Mouse (Mus musculus) hindbrain, postnatal 0 days (tissue): ENCODE data around the gene Rin1. TPM values are rescaled to one million over a fixed set of nuclear protein-coding genes. Genes with fewer than 3 reads are reported as not detected.
"Not testable (repeated sequence)": the region's sequence is repeated elsewhere in the genome, so short reads cannot be mapped to it uniquely, and the experiment has no call there.

Experiments used
- ATAC-seq: fragments of 200-750 bp; cut with Nextera tagmentation; 2 replicates; pipeline ENCODE4 v1.8.0; 2017; ENCODE audit warnings: mild to moderate bottlenecking, moderate TSS enrichment, moderate library complexity
- DNase-seq: peaks from one replicate; pipeline ENCODE4 v3.0.0-alpha.2; 2015; ENCODE audit warnings: low spot score
- H3K27ac ChIP-seq: fragments of 300-500 bp; sonication (generic); 2 replicates; pipeline ENCODE4 v1.5.1; 2014; ENCODE audit warnings: mild to moderate bottlenecking
- H3K27me3 ChIP-seq: fragments of 300-500 bp; sonication (generic); 2 replicates; pipeline ENCODE4 v1.6.1; 2014; ENCODE audit warnings: low read length, mixed read lengths; ENCODE audit not compliant: insufficient read depth
- H3K36me3 ChIP-seq: fragments of 300-500 bp; sonication (generic); 2 replicates; pipeline ENCODE4 v1.6.1; 2014; ENCODE audit warnings: low read length, mixed read lengths; ENCODE audit not compliant: insufficient read depth
- H3K4me1 ChIP-seq: fragments of 300-500 bp; sonication (generic); 2 replicates; pipeline ENCODE4 v1.6.1; 2014; ENCODE audit warnings: antibody characterized with exemption, low read length, mixed read lengths; ENCODE audit not compliant: insufficient read depth
- H3K4me2 ChIP-seq: fragments of 300-500 bp; sonication (generic); 2 replicates; pipeline ENCODE4 v1.6.1; 2014; ENCODE audit warnings: low read depth, mild to moderate bottlenecking, low read length, moderate library complexity, mixed read lengths
- H3K4me3 ChIP-seq: fragments of 300-500 bp; sonication (generic); 2 replicates; pipeline ENCODE4 v1.5.1; 2014; ENCODE audit warnings: low read length
- H3K9ac ChIP-seq: fragments of 300-500 bp; sonication (generic); replicated peaks from 2 replicates; pipeline ENCODE4 v1.6.1; 2014; ENCODE audit warnings: mild to moderate bottlenecking, low read length, moderate library complexity, mixed read lengths
- H3K9me3 ChIP-seq: fragments of 300-500 bp; sonication (generic); 2 replicates; pipeline ENCODE4 v1.6.1; 2016; ENCODE audit warnings: low read length, mixed read lengths
- CTCF ChIP-seq: IDR thresholded peaks from 2 replicates; pipeline ENCODE4 v1.5.1; 2016; ENCODE audit warnings: antibody characterized with exemption, control low read depth, low read depth
- WGBS: fragments of 180-500 bp; shearing (Covaris S2); extraction: QIAGEN DNeasy Blood & Tissue Kit; methylation state at CpG from one replicate; pipeline ENCODE4 v1.1.7; 2014; 5-methylcytosine and 5-hydroxymethylcytosine counted together
- polyA plus RNA-seq: library from polyadenylated mRNA; unstranded; fragments of >200 nt; fragmentation: Nextera tagmentation; extraction: Ambion mirVana; gene quantifications from 2 replicates; pipeline ENCODE4 v1.2.1, GENCODE M21; 2015
- total RNA-seq: library from RNA; depleted of rRNA; stranded (reverse); fragments of >200 nt; gene quantifications from 2 replicates; pipeline ENCODE4 v1.2.3, GENCODE M21; 2014; rRNA removed

Rin1 gene
- total RNA-seq (0.93 and 2.0 TPM in 2 replicates), polyA plus RNA-seq (0.72 and 0.86 TPM in 2 replicates)

GRCm38 (mm10) chr19:5050047-5050905 is at the start of gene Rin1:
TSS of gene Rin1 (plus strand) at chr19:5050481.
- peak within 1 kb of the TSS; percentile 29; the same call in 1 of the 2 replicates for H3K4me2 ChIP-seq
- H3K36me3 ChIP-seq, result peaks cover 28% of the 10 kb centered on the region; the same call in 1 of the 2 replicates
- TF ChIP-seq CTCF, result peak; percentile 67
- WGBS, result 19% methylated on average over 14 of the region's 14 CpGs
- H3K9me3 ChIP-seq, result no peaks in the 10 kb centered on the region
- DNase-seq (peak; percentile 77), ATAC-seq (peak; percentile 62)
- H3K27ac ChIP-seq, result no peak within 1 kb of the TSS
- no peak within 1 kb of the TSS for H3K9ac ChIP-seq
- H3K4me1 ChIP-seq, result peaks cover 5% of the 10 kb centered on the region
- H3K27me3 ChIP-seq, result peaks cover 5% of the 10 kb centered on the region; the same call in 1 of the 2 replicates
- H3K4me3 ChIP-seq, result no peak within 1 kb of the TSS

DNA sequence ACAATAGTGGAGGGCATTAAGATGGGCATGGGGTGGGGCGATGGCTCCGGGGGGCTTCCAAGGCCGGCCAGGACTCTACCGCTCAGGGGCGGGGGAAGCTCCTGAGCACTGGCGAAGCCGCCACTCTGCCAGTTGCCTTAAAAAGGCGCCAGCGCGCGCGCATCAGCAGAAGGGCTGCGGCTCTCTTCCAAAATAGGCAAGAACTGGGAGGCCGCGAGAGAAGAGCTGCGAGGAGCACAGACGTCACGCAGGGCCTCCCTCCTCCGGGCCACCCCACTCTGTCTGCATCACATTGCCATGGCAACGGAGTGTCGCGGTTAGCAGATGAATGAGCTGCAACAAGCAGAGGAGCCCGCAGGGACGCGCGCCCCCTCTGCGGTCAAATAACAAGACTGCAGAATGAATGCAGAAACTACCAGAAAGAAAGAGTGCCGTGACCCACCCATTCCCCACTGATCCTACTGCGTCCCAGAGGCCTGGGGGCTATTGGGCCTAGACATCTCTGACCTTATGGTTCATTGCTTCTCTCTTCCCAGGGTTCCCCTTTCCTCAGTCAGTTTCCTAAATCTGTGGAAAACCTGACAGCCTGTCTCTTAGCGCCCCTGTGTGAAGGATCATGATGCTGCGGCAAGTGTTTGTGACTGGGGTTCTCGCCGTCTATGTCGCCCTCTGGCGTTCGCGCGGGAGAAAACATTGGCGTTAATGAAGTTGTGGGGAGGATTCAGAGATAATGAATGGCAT is 48.4 kb upstream of the Rin1 start:
- Histone ChIP-seq H3K36me3 (no peaks in the 10 kb centered on the region), H3K9me3 (no peaks in the 10 kb centered on the region), H3K4me3 (peak overlapping the region; percentile 26), H3K4me1 (peaks cover 16% of the 10 kb centered on the region; the same call in 1 of the 2 replicates), H3K27me3 (no peaks in the 10 kb centered on the region), H3K4me2 (peak overlapping the region; percentile 55), H3K9ac (peak overlapping the region; percentile 25), H3K27ac (peak overlapping the region; percentile 71)
- TF ChIP-seq CTCF, result peak; percentile 91
- WGBS, result under 1% methylated on average over 38 of the region's 39 CpGs
- ATAC-seq, result peak; percentile 99
- DNase-seq, result peak; percentile 97

- H3K4me2 ChIP-seq, ATAC-seq, H3K4me3 ChIP-seq, H3K36me3 ChIP-seq, H3K27me3 ChIP-seq, H3K9me3 ChIP-seq, H3K4me1 ChIP-seq, H3K9ac ChIP-seq, H3K27ac ChIP-seq: not testable (repeated sequence)
- WGBS, result 67% methylated on average over 2 of the region's 2 CpGs
- DNase-seq, result peak; percentile 32
- peak; percentile 35 for TF ChIP-seq CTCF
Observed at GRCm38 (mm10) chr19:5003644-5004043, 46.6 kb upstream of the Rin1 start.

DNA sequence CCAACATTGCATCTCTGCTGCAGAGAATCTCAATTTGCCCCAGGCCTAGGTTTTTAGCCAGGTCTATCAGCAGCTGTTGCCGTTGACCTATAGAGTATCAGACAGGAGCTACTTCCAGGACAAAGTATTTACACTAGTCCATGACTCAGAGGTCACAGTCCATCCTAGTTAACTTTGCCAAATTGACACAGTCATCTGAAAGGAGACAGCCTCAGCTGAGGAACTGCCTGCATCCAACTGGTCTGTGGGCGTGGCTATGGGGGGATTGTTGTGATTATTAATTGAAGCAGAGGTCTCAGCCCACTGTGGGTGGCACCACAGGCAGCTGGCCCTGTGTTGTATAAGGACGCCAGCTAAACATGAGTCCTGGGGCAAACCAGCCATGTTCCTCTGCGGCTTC is 45.4 kb upstream of the Rin1 start:
- WGBS, result 63% methylated on average over 4 of the region's 4 CpGs
- Histone ChIP-seq H3K9ac (no peak overlapping the region), H3K36me3 (no peaks in the 10 kb centered on the region), H3K27me3 (no peaks in the 10 kb centered on the region), H3K4me1 (peaks cover 4% of the 10 kb centered on the region; the same call in 1 of the 2 replicates), H3K9me3 (no peaks in the 10 kb centered on the region), H3K27ac (no peak overlapping the region), H3K4me2 (no peak overlapping the region), H3K4me3 (no peak overlapping the region)
- no peak for TF ChIP-seq CTCF
- no peak for DNase-seq
- ATAC-seq, result no peak

- Histone ChIP-seq H3K27ac (no peak overlapping the region), H3K36me3 (no peaks in the 10 kb centered on the region), H3K27me3 (no peaks in the 10 kb centered on the region), H3K4me1 (no peaks in the 10 kb centered on the region), H3K9ac (no peak overlapping the region), H3K4me3 (no peak overlapping the region), H3K9me3 (no peaks in the 10 kb centered on the region), H3K4me2 (no peak overlapping the region)
- DNase-seq (no peak), ATAC-seq (no peak)
- 68% methylated on average over 8 of the region's 8 CpGs for WGBS
- no peak for TF ChIP-seq CTCF
Observed at GRCm38 (mm10) chr19:5013138-5013537, 37.1 kb upstream of the Rin1 start.

GRCm38 (mm10) chr19:5014961-5015398 is 35.3 kb upstream of the Rin1 start:
- WGBS, result 15% methylated on average over 8 of the region's 8 CpGs
- no peak for ATAC-seq
- no peak overlapping the region for H3K4me3 ChIP-seq
- no peak overlapping the region for H3K27ac ChIP-seq
- TF ChIP-seq CTCF, result peak; percentile 64
- DNase-seq, result peak; percentile 60
- H3K9ac ChIP-seq, result no peak overlapping the region
- no peaks in the 10 kb centered on the region for H3K27me3 ChIP-seq
- H3K36me3 ChIP-seq, result no peaks in the 10 kb centered on the region
- no peak overlapping the region for H3K4me2 ChIP-seq
- no peaks in the 10 kb centered on the region for H3K9me3 ChIP-seq
- H3K4me1 ChIP-seq, result no peaks in the 10 kb centered on the region
